Mouse (Mus musculus): ENCODE data around the gene Kalrn.

Gene Kalrn

GRCm38 (mm10) chr16:34042586-34042985, 530.7 kb downstream of the Kalrn start:
- DNase-seq (ENCODE audit: low spot score in 2 of 2): no peak

DNA sequence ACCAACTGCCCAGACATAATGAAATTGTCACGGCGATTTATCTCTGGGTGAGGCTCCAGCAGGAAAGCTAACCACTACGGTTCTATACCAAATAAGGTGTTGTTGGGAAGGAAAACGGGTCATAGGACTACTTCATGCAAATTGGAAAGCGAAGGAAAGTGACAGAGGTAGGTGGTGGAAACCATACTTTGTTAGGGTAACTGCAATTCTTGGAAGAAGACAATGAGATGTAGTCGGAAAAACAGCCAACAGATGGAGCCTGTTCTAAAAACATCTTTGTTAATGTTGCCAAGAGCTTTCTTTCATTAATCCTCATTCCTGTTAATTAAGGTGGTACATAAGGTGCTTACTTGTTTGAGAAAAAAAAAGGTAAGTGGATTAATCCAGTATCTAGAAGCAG, 533.1 kb downstream of the Kalrn start:
- no peak for DNase-seq (ENCODE audit: low spot score in 2 of 2)

DNA sequence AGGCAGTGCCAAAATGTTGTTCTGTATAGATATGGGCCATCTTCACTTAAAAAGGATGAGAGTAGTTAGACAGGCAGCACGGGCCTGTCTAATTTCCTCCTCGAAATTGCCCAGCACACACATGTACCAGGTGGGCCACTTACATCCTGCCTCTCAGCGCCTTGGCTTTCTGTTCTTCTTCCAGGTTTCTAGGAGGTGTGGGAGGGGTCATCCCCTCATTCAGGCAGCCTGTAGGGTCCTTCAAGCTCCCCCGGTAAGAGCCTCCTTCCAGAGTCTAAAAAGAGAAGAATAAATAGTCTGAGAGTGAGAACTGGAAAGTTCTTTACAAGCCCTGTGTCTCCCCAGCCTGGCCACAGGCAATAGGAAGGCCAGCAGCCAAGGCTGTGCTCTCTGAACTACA, 533.6 kb downstream of the Kalrn start:
- DNase-seq (ENCODE audit: low spot score in 2 of 2): no peak

- no peak for DNase-seq (ENCODE audit: low spot score in 2 of 2)
These were observed 536.8 kb downstream of the Kalrn start for GRCm38 (mm10) chr16:34036327-34037047.

DNA sequence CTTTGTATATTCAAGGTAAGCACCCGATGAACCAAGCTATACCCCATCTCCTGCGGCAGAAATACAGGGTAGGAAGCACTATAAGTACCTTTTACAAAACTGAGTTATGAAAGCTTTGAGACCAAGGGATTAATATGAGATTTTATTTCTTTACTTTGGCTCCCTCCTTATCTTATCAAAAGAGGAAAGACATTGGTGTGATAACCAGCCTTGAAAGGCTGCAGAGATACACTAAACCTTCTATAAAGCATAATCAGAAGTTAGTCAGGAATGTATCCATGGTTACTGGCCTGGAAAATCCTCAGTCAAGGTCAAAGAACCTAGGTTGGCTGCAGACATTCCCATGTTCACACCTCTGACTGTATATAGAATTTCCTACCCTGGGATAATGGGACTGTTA, 537.6 kb downstream of the Kalrn start:
- no peak for DNase-seq (ENCODE audit: low spot score in 2 of 2)

DNA sequence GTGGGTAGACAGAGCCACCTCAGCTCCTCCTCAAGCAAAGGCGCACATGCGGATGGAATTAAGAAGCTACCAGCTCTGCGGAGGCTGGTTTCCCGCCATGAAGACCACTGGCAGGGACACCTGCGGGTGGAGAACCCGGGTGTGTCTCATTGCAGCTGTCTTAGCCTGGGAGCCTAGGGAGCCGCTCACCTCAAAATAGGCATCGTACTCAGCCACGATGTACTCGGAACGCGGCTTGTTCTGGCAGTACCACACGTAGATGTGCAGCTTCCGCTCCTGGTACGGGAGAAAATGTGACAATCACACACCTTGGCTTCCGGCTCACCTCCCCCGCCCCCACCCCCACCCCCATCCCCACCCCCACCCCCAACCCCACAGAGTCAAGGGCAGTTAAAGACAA, 539.1 kb downstream of the Kalrn start:
- no peak for DNase-seq (ENCODE audit: low spot score in 2 of 2)

DNA sequence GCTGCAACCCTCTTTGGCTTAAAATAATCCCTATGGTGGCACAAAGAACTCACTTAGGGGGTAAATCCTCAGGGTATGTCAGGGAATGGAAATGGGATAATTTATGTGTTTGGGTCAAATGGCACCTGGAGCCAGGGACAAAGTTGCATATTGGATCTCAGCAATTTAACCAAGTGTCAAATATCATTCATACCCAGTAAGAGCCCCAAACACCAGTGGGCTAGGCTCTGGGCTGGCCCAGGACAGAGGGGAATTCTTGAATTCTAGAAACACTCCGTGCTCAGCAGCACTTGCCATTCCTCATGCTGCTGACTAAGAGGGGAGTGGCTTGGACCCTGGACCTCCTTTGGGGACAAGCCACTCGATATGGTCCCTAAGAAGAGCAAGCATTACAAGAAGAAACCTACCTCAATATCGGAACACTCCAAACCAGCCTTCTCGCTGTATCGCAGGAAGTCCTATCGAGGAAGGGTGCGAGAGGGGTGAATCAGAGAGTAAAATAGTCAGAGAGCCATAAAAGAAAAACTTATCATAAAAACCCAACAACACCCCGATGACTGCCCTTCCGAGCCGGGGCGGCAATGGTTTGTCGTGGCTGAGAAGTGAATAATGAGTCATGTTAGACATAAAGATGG, 541.2 kb downstream of the Kalrn start:
- DNase-seq (ENCODE audit: low spot score in 2 of 2): no peak

GRCm38 (mm10) chr16:34031565-34031964, 541.8 kb downstream of the Kalrn start:
- peak in 1 of 2 experiments; percentile 54 for DNase-seq (ENCODE audit: low spot score in 2 of 2)

- no peak for DNase-seq (ENCODE audit: low spot score in 2 of 2)
These were observed 543.0 kb downstream of the Kalrn start for GRCm38 (mm10) chr16:34030379-34030778.

DNA sequence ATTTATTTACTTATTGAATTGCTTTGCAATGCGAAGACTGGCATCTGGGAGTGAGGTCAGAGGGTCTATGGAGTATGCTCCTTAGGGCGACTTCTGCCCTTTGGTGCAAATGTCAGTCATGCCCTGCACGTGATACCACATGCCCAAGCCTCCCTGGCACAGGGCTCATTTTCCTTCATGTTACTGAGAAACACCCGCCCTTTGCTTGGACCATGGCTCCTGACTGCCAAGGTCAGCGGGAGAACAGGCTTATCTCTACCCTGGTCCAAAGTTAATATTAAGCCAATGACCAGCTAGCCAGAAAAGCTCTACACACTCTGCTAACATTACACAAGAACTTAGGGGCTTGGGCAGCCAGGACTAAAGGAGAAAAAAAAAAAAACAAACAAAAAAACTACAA, 543.5 kb downstream of the Kalrn start:
- DNase-seq (ENCODE audit: low spot score in 2 of 2): no peak

DNA sequence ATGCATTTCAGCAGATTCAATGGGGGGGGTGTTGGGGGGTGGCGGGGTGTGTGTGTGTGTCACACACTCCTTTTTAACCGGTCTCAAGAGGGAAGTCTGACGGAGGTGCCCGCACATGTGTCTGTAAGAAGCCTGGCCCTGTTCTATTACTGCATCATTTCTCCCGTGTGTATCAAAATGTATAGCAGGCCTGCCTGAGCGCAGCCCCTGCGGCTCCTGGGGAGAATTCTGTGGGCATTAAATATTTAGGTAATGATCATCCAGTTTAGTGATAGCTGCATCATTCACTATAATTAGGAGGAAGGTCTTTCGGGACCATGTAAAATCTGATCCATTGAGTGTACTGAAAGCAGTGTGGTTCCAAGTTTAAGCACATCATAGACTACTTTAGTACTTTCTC, 556.1 kb downstream of the Kalrn start:
- no peak for DNase-seq (ENCODE audit: low spot score in 2 of 2)

- no peak for DNase-seq (ENCODE audit: low spot score in 2 of 2)
These were observed 561.1 kb downstream of the Kalrn start for GRCm38 (mm10) chr16:34011991-34012845.

DNA sequence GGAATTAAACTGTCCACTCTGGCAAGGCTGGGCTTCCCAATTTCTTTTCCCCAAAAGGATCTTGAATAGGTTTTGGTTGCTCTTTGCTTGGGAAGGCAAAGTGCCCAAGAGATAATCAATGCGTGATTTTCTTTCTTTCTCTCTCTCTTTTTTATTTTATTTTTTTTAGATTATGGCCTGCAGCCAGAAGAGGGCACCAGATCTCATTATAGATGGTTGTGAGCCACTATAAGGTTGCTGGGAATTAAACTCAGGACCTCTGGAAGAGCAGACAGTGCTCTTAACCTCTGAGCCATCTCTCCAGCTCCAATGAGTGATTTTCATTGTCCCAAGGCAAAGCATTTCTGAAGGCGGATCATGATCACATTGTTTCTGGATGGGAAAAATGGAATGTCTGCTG, 563.8 kb downstream of the Kalrn start:
- DNase-seq (ENCODE audit: low spot score in 2 of 2): no peak

DNA sequence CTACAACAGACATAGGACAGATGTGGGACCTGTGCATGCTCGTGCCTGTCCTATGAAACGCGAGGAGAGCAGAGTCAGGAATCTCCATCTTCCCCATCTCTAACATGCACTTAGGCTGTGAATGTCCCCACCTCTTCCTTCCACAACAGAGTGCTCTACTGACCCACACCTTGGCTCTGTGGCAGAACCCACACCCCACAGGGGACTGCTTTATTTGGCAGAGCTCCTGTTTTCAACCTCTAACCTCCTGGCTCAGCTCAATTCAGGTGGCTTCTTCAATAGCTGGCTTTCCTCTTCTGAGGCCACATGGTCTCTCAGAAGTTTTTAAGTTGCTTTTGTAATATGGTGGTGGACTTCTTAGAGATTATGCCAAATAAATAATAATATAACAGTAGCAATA, 567.3 kb downstream of the Kalrn start:
- no peak for DNase-seq (ENCODE audit: low spot score in 2 of 2)

DNA sequence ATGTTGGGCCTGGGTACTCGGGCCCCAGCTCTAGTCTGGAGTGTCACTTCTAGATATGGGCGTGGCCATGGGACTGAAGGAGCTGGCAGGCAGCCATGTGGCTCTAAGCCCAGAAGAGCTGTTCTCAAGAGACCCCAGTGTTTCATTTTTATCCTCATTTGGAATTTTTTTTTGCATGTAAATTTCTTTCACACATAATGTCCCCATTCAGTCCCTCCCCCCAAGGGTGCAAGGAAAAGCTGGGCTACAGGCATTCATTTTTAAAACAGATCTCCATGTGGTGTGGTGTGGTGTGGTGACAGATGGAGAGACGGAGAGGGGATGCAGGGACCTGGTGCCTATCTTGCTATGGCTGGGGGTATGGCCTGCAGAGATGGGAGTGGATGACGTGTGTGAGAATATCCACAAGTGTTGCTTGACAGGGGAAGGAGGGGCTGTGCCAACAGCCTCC, 569.2 kb downstream of the Kalrn start:
- DNase-seq (ENCODE audit: low spot score in 2 of 2): no peak

- DNase-seq (ENCODE audit: low spot score in 2 of 2): no peak
These were observed 569.7 kb downstream of the Kalrn start for GRCm38 (mm10) chr16:34003566-34004127.

DNA sequence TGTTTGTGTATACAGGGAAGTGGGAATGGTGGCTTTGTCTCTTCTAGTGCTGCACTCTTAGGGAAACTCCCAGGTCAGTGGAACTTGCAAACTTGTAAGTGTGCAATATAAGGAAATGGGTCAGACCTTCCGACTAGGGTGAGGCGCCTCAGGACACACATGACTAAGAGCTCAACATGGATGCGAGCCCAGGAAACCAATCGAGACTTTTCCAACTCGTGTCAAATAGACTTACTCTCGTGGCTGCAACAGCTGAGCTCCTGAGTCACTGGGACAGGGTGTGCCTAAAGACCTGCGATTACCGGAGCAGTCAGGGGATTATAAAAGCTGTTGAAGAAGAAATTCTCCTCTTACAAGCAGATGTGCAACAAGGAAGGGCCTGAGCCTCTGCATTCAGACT, 572.6 kb downstream of the Kalrn start:
- DNase-seq (ENCODE audit: low spot score in 2 of 2): no peak

- DNase-seq (ENCODE audit: low spot score in 2 of 2): peak in 1 of 2 experiments; percentile 55
These were observed 573.9 kb downstream of the Kalrn start for GRCm38 (mm10) chr16:33999388-33999787.

DNA sequence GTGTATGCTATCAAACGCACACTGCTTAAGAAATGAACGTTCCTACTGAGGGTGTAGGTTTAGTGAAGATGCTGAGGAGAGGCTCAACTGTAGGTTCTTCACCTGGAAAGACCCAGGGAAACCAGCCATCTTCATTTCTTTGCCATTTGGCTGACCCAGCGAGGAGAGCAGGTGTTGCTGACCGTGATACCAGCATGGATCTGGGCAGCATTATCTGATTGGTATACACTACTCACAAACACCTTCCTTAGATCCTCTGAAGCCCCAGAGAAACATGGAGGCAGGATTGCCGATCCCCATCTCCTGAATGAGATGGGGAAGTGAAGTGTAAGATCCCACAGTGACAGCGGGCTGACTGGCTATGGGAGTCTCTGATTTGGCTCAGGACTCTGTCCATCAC, 575.3 kb downstream of the Kalrn start:
- no peak for DNase-seq (ENCODE audit: low spot score in 2 of 2)

DNA sequence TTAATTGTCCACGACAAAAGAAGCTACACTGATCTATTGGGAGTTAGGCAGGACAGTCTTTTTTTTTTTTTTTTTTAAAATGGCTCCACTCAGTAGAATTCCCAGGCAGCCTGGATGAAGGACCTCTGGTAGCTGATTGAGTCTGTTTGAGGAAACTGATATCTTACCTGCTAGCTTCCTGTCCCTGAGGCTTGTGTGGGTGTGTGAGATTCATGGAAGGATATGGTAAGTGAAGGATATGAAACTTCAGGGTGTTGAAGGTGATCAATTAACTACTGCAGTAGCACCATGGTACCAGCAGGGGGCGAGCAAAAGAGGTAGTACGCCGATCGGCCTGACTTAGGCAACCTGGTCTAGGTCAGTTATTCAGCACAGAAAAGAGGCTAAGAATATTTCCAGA, 577.3 kb downstream of the Kalrn start:
- peak; percentile 41 to 83 for DNase-seq (ENCODE audit: low spot score in 2 of 2)

GRCm38 (mm10) chr16:33995496-33995895, 577.8 kb downstream of the Kalrn start:
- no peak for DNase-seq (ENCODE audit: low spot score in 2 of 2)

DNA sequence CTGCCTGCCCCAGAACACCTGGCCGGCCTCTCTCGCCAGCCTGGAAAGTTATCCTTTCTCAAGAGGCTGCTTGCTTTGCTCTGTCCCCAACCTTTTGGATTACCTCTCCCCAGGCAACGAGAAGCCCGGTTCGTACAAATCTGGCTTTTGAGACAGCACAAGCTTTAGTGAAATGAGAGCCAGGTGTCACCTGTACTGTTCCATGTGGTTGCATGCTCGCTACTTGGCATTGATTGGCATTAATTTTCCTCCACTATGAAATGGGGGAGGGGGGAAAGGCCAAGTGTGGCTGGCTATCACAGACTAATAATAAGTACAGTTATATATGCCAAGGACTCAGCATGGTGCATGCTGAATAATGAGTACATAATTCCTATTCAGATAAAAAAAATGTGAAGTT, 579.0 kb downstream of the Kalrn start:
- no peak for DNase-seq (ENCODE audit: low spot score in 2 of 2)
